Mouse (Mus musculus) spleen, embryonic (tissue): Measurements from ENCODE around the gene Tom1l1.

Experiments used
- CTCF ChIA-PET: fragments of 350-600 bp; sonication (Branson Sonifier 250); formaldehyde crosslinking; loops from one replicate; lab custom pipeline; 2022; lab: Charles Lee

Gene Tom1l1

GRCm38 (mm10) chr11:90667325-90667724 is 20.8 kb downstream of the Tom1l1 start:
- CTCF ChIA-PET = no interaction called here

- CTCF ChIA-PET = no interaction called here
Measured at GRCm38 (mm10) chr11:90666916-90667315, 21.2 kb downstream of the Tom1l1 start.

GRCm38 (mm10) chr11:90666144-90666757 is 21.9 kb downstream of the Tom1l1 start:
- CTCF ChIA-PET = no interaction called here

GRCm38 (mm10) chr11:90665161-90665560 is 23.0 kb downstream of the Tom1l1 start:
- CTCF ChIA-PET = no interaction called here

GRCm38 (mm10) chr11:90664345-90664986 is 23.7 kb downstream of the Tom1l1 start:
- CTCF ChIA-PET = no interaction called here

GRCm38 (mm10) chr11:90663618-90664297 is 24.4 kb downstream of the Tom1l1 start:
- CTCF ChIA-PET = no interaction called here

- CTCF ChIA-PET = no interaction called here
Measured at GRCm38 (mm10) chr11:90663052-90663451, 25.1 kb downstream of the Tom1l1 start.

- CTCF ChIA-PET = no interaction called here
Measured at GRCm38 (mm10) chr11:90660662-90661061, 27.5 kb downstream of the Tom1l1 start.

- CTCF ChIA-PET = no interaction called here
Measured at GRCm38 (mm10) chr11:90657527-90657926, 30.6 kb downstream of the Tom1l1 start.

GRCm38 (mm10) chr11:90652603-90653002 is 35.6 kb downstream of the Tom1l1 start:
- CTCF ChIA-PET = interaction anchor here (0.6 kb wide), 1 partner anchor 10 kb away, joined by 4 read pairs; no protein-coding TSS in a partner anchor

- CTCF ChIA-PET = no interaction called here
Measured at GRCm38 (mm10) chr11:90650231-90650885, 37.8 kb downstream of the Tom1l1 start.

- CTCF ChIA-PET = no interaction called here
Measured at GRCm38 (mm10) chr11:90649777-90650176, 38.4 kb downstream of the Tom1l1 start.

- CTCF ChIA-PET = no interaction called here
Measured at GRCm38 (mm10) chr11:90638312-90638830, 49.8 kb downstream of the Tom1l1 start.

- CTCF ChIA-PET = interaction anchor here (0.5 kb wide), 1 partner anchor 27 kb away, joined by 5 read pairs; no protein-coding TSS in a partner anchor
Measured at GRCm38 (mm10) chr11:90637440-90638311, 50.5 kb downstream of the Tom1l1 start, which contains the start of the genes Stxbp4 and Cox11. Stxbp4 (minus strand) TSS chr11:90638084. Cox11 (plus strand) TSS chr11:90638173.

GRCm38 (mm10) chr11:90634661-90635060 is 53.5 kb downstream of the Tom1l1 start:
- CTCF ChIA-PET = no interaction called here

GRCm38 (mm10) chr11:90632480-90632879 is 55.7 kb downstream of the Tom1l1 start:
- CTCF ChIA-PET = no interaction called here

- CTCF ChIA-PET = no interaction called here
Measured at GRCm38 (mm10) chr11:90627751-90628150, 60.4 kb downstream of the Tom1l1 start.

GRCm38 (mm10) chr11:90625174-90625573 is 63.0 kb downstream of the Tom1l1 start:
- CTCF ChIA-PET = interaction anchor here (0.6 kb wide), 1 partner anchor 14 kb away, joined by 4 read pairs; no protein-coding TSS in a partner anchor

- CTCF ChIA-PET = no interaction called here
Measured at GRCm38 (mm10) chr11:90623477-90623876, 64.7 kb downstream of the Tom1l1 start.

GRCm38 (mm10) chr11:90622500-90622899 is 65.7 kb downstream of the Tom1l1 start:
- CTCF ChIA-PET = no interaction called here

- CTCF ChIA-PET = no interaction called here
Measured at GRCm38 (mm10) chr11:90622044-90622443, 66.1 kb downstream of the Tom1l1 start.
